Mouse (Mus musculus) gastrocnemius, postnatal 36 days (tissue): ENCODE measurements at regions not wholly inside any gene's neighbourhood (a gene's known extent, or its start where the extent isn't known, plus 50 kb on each side); places are given as distances from the start of the nearest gene placed in this dataset.

ENCODE experiments used
- DNase-seq, 2 experiments: peaks; one replicate each; pipeline ENCODE4 v3.0.0; 2022
- intact Hi-C: fragments of 180-260 bp; cut with DNase I; formaldehyde crosslinking; loops from one replicate; pipeline ENCODE4 v1.15.1; 2025

DNA sequence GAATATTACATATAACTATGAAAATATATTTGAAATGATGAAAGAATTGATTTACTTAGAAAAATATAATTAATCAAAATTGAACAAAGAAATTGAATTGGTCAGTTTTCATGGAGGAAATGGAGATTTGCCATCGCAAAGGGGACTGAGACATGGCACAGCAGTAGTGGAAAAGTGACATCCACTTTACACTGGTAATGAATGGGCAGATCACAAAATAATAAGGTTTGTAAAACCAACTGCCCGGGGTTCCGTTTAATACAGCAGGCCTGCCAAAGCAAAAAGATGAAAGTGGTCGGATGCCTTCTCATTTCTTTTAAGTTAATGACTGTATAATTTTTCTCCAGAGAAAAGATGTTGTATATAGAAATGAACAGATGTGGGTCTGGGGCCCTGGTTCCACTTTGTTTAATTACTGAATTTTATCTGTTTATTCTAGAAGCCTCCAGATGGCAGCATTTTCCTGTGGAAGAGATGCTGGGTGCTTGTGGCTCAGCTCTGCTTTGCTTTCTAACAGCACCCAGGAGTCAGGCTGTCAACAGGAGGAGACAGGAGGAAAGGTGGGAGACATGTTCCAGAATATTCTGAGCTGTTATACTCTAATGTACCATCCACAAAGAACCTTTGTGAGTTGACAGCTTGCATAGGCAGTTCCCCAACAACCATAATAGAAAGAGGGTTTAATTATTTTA, 75.6 kb upstream of the Fbxl17 start:
- DNase-seq, result no peak
- intact Hi-C loops, result no loop called here

GRCm38 (mm10) chr17:63582870-63583269, 83.1 kb upstream of the Fbxl17 start:
- intact Hi-C loops, result no loop called here
- DNase-seq, result no peak

DNA sequence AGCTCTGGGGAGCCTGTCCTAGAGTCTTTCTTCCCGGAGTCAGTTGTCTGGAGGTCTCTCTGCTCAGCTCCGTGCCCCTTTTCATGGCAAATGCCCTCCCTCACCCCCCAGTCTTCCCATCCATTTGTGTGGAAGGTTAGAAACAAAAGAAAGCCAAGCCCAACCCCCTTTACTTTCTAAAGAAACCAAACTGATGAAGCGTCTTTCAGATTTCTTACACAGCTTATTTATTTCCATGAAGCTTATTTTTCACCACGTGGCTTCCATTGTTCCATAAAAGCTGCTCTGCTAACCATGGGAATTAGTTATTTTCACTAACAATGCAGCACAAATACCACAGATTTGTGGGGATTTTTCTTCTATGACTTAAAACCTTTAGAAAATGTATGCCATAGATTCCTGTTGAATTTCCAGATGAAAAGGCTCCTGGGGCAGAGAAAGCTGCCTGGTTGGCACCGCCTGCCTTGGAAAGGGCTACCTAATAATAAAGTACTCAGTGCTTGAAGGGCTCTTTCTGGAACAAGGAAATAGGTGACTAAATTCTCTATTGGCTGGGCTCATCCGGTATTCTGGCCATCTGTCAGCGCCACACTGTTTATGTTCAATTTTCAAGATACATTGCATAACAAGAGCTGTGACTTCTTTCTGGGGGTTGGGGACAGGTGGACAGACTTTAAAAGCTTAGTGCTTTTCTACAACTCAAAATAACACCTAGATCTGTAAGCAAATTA, 107.4 kb upstream of the Fbxl17 start:
- intact Hi-C loops, result no loop called here

DNA sequence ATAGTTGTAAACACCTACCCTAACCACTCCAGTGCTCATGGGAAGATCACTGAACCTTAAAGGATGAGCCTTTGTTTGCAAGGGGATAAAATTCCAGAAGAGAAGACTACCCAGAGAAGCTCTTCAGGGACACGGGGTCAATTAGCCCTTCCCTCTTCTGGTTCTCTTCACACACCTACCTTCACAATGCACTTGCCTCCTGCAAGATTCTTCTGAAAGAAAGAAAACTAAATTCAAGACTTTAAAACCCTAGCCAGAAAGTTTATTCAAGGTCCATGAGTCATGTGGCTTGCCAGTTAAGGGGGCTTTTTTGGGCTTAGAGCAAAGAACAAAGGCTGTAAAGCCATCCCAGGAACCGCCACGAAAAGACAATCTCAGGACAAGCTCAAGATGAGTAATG, 122.9 kb upstream of the Fbxl17 start:
- intact Hi-C loops, result no loop called here

More for the DNA sequence above, 107.4 kb upstream of the Fbxl17 start:
- no peak for DNase-seq

DNA sequence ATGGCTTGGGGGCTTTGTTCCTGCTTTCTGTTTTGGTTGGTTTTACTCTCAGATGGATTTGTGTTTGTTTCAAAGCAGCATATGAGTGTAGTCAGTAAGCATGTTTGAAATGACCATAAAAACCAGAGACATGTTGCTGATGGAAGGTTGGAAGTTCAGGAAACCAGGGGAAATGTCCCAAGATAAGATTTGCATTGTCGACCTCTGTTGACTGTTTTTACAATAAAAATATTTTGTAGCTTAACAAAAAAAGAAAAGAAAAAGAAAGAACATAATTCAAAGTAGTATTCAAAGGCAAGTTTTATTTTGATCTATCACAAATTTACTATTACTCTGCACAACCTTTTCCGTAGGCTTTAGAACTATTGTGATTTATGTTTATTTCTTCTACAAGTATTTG, 137.8 kb upstream of the Fbxl17 start:
- DNase-seq, result no peak
- intact Hi-C loops, result no loop called here

More for the DNA sequence above, 122.9 kb upstream of the Fbxl17 start:
- DNase-seq, result no peak

GRCm38 (mm10) chr17:63644390-63644789, 144.6 kb upstream of the Fbxl17 start:
- peak; percentile 36 to 66 for DNase-seq
- intact Hi-C loops, result no loop called here

DNA sequence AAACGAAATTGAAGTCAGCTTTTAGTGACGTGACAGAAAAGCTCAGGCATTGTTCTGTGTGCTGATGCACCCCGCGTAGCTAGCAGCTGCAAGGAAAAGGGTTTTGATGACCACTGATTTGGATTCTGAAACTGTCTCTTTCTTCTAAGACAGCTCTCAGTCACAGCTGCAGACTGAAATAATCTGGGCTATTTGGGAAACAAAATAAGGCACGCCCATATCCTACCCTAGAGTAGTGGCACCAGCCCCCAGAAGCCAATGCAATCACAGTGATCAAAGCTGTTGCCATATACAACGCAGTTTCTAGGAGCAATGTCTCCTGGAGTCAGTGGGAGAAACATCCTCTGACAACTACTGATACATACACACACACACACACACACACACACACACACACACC, 157.9 kb upstream of the Fbxl17 start:
- intact Hi-C loops, result no loop called here
- no peak for DNase-seq

GRCm38 (mm10) chr17:63660841-63661481, 161.1 kb upstream of the Fbxl17 start:
- intact Hi-C loops, result no loop called here
- peak in 1 of 2 experiments; percentile 61 for DNase-seq

GRCm38 (mm10) chr17:63661584-63661983, 161.8 kb upstream of the Fbxl17 start:
- DNase-seq, result peak; percentile 19 to 34
- intact Hi-C loops, result no loop called here

GRCm38 (mm10) chr17:63662251-63662650, 162.4 kb upstream of the Fbxl17 start:
- DNase-seq, result no peak
- intact Hi-C loops, result no loop called here

DNA sequence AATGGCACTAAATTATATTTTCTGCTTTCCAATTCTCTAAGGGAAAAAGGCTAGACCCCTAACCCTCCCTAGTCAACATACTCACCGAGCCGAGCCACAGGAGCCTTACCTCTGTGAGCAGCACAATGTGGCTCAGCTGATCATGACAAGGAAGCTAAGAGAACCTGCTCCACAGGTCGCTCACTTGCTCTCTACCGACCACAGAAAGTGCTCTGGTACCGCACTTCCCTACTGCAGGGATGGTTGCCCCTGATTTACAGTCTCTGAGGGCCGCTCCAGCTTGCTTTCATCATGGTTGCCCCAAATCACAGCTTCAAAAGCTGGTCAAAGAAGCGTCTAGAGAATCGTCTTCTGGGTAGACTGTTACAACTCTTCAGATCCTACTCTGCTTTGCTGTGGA, 177.0 kb upstream of the Fbxl17 start:
- intact Hi-C loops, result no loop called here
- no peak for DNase-seq

DNA sequence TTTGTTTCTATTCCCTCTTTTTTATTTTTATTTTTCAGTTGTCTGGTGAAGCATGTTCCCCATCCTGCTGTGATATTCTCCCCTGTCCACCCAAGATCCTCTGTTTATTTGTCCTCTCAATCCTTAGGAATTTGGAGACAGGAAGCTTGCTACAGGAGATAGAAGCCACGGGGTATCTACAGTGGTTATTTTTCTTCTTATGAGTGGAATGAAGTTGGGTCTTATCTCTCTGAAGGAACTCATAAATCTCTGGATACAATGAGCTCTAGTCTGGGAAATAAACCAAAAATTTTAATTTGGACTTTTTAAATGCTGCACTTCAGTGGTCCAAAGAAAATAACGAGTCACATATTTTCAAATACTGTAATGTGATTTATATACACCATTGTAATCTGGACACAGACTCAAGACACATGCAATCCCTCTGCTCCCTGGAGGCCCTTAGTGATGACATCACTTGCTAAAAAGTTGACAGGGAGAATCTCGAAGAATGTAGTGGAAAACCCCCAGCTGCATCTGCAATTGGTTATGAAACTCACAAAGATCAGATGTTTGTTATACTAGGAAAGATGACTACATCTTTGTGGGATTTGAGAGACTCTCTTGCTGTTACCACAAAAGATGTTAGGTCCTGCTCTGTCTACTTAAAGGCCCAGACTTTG, 178.3 kb upstream of the Fbxl17 start:
- intact Hi-C loops, result no loop called here
- DNase-seq, result peak in 1 of 2 experiments; percentile 60

DNA sequence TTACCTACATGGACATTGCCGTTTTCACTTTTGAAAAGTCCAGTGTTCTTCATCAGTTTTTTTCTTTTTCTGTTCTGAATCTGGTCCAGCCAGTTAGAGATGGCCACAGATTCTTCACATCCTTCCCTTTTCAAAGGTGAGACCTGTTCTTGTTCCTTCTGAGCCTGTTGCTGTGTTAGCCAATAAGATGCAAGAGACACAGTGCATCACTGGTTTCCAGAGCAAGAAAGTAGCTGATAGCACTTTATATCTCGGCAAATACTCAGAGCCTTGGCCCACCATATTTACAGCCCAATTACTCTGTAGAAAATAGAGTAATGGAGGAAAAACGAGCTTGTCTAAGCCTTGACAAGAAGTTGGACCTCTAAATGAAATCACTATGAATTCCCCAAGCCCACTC, 180.7 kb upstream of the Fbxl17 start:
- intact Hi-C loops, result no loop called here
- DNase-seq, result no peak

DNA sequence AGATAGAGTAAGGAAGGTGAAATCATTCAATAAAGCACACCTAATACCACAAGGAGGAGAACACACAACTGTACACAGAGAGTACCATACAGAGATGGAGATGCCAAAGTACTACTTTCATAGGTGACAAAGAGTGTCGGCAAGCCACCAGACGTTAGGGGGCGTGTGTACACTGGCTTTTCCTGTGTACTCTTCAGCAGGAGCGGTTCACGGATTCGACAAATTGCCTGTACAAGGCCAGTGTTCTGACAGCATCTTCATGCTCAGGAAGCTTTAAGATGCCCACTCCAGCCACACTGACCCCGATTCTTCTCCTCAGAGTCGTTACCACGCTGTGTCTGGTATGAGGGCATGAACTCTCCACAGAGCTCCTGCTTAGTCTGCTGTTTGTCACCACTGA, 179.5 kb upstream of the Fer start:
- no peak for DNase-seq
- intact Hi-C loops, result no loop called here

- intact Hi-C loops, result no loop called here
- DNase-seq, result no peak
Measured at GRCm38 (mm10) chr17:63684026-63684425, 178.8 kb upstream of the Fer start.

- intact Hi-C loops, result no loop called here
- DNase-seq, result no peak
Measured at GRCm38 (mm10) chr17:63685956-63686355, 176.9 kb upstream of the Fer start.

GRCm38 (mm10) chr17:63686361-63686760, 176.5 kb upstream of the Fer start:
- intact Hi-C loops, result no loop called here
- no peak for DNase-seq

- intact Hi-C loops, result no loop called here
- no peak for DNase-seq
Measured at GRCm38 (mm10) chr17:63689291-63689690, 173.6 kb upstream of the Fer start.

DNA sequence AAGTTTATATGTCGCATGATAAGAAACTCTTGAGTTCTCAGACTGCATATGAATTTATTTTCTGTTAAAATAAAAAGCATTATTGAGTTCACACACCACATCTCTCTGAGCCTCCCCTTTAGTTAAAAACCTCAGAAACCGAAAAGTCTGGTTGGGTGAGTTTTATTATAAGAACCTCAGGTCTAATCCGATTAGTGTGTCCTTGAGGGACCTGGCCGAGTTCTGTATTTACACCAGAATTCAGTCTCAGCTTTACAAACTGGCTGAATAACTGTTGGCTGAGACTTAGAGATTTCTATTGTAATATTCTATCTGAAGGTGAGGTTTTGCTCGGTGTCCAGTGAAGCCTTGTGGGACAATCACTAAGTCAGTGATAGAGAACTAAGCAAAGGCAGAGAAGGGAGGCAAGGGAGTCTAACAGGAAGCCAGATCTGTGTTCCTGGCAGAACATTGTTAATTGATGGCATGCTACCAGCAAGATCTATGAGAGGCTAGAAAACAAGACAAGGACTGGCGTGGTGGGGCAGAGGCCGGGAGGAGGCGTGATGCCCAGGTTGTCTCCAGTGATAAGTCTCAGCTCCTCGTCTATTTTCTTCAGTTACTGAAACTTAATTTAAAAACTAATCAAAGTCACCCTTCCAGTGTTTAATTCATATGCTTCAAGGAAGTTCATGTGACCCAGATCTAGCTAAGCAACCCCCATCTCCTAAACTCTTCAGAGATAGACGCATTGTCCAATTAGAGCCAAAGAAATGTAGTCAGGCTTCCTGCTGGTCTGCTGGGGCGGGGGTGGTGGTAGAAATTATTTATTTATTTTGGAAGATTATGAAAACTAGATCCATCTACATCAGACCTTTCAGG, 171.8 kb upstream of the Fer start:
- intact Hi-C loops, result no loop called here
- DNase-seq, result no peak

- intact Hi-C loops, result no loop called here
- no peak for DNase-seq
Measured at GRCm38 (mm10) chr17:63691690-63691968, 171.2 kb upstream of the Fer start.

DNA sequence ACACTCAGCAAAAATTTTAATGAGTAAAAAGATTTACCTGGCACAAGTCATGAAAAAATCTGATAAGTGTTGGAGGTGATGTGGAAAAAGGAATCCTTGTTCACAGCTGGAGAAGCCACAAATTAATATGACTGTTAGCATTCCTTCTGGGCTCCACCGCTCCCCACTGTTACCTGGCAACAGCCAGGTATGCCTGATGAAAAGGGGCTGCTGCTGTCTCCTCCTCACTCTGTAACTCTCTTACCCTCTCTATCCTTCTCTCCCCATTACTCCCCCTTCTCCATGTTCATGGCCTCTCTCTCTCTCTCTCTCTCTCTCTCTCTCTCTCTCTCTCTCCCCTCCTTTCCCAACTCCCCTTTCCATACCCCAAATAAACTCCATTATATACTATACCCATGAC, 169.6 kb upstream of the Fer start:
- DNase-seq, result no peak
- intact Hi-C loops, result no loop called here
